Mouse (Mus musculus): ENCODE results near the gene Car6.

The Car6 gene

GRCm38 (mm10) chr4:150228581-150229348 lies 27.6 kb upstream of the Car6 start:
- no peak for DNase-seq

- peak; percentile 95 for DNase-seq
These were observed 25.9 kb upstream of the Car6 start for GRCm38 (mm10) chr4:150226818-150227688.

- DNase-seq: no peak
These were observed 24.6 kb upstream of the Car6 start for GRCm38 (mm10) chr4:150225700-150226099.

- DNase-seq: no peak
These were observed 22.7 kb upstream of the Car6 start for GRCm38 (mm10) chr4:150223830-150224229.

- no peak for DNase-seq
These were observed 20.0 kb upstream of the Car6 start for GRCm38 (mm10) chr4:150221017-150221640.

GRCm38 (mm10) chr4:150220584-150220983 lies 19.5 kb upstream of the Car6 start:
- DNase-seq: no peak

- no peak for DNase-seq
These were observed 18.6 kb upstream of the Car6 start for GRCm38 (mm10) chr4:150219501-150220292.

GRCm38 (mm10) chr4:150217935-150218334 lies 16.8 kb upstream of the Car6 start:
- DNase-seq: no peak

GRCm38 (mm10) chr4:150217042-150217554 lies 16.0 kb upstream of the Car6 start:
- DNase-seq: no peak

- DNase-seq: no peak
These were observed 15.3 kb upstream of the Car6 start for GRCm38 (mm10) chr4:150216423-150216822.

- DNase-seq: no peak
These were observed 12.8 kb upstream of the Car6 start for GRCm38 (mm10) chr4:150213910-150214309.

GRCm38 (mm10) chr4:150212553-150212971 lies 11.4 kb upstream of the Car6 start:
- no peak for DNase-seq

- DNase-seq: no peak
These were observed 10.9 kb upstream of the Car6 start for GRCm38 (mm10) chr4:150211930-150212552.

GRCm38 (mm10) chr4:150210306-150210705 lies 9.2 kb upstream of the Car6 start:
- DNase-seq: no peak

GRCm38 (mm10) chr4:150209751-150210150 lies 8.6 kb upstream of the Car6 start:
- no peak for DNase-seq

GRCm38 (mm10) chr4:150204877-150205276 lies 3.7 kb upstream of the Car6 start:
- no peak for DNase-seq

- DNase-seq: no peak
These were observed 1.6 kb upstream of the Car6 start for GRCm38 (mm10) chr4:150202702-150203101.

GRCm38 (mm10) chr4:150198268-150198667 lies 2.9 kb downstream of the Car6 start:
- DNase-seq: no peak

GRCm38 (mm10) chr4:150193915-150194314 lies 7.2 kb downstream of the Car6 start:
- DNase-seq: no peak

GRCm38 (mm10) chr4:150192199-150192598 lies 8.9 kb downstream of the Car6 start:
- DNase-seq: no peak

- DNase-seq: no peak
These were observed 12.9 kb downstream of the Car6 start for GRCm38 (mm10) chr4:150188236-150188635.

GRCm38 (mm10) chr4:150181304-150181703 lies 19.8 kb downstream of the Car6 start:
- no peak for DNase-seq
